Mouse (Mus musculus) lung, adult 2 months (tissue): Measurements from ENCODE around the gene Rgl1.

Experiments used
- CTCF ChIP-seq: fragments of 200-500 bp; IDR thresholded peaks from 2 replicates; pipeline ENCODE4 v1.5.1; 2011; ENCODE audit warnings: mild to moderate bottlenecking, low read length, control low read depth; ENCODE audit not compliant: insufficient read depth
- POLR2A ChIP-seq: fragments of 200-500 bp; IDR thresholded peaks from 2 replicates; pipeline ENCODE4 v1.6.1; 2011; ENCODE audit warnings: low read depth, mild to moderate bottlenecking, control low read depth, low read length, borderline replicate concordance; ENCODE audit errors: extremely low read depth

GRCm38 (mm10) chr1:152612535-152613157 is 153.5 kb downstream of the Rgl1 start:
- TF ChIP-seq POLR2A (no peak), CTCF (no peak)
